Mouse (Mus musculus) ES-Bruce4 (cell line): Measurements from ENCODE around the gene Morn1.

Source experiments
- CTCF ChIP-seq: IDR thresholded peaks from one replicate; pipeline ENCODE4 v1.8.1; 2011; ENCODE audit warnings: low read depth, low read length
- EP300 ChIP-seq: IDR thresholded peaks from 2 replicates; pipeline ENCODE4 v1.6.1; 2011; ENCODE audit warnings: low read depth, low read length; ENCODE audit not compliant: insufficient read depth
- POLR2A ChIP-seq: IDR thresholded peaks from one replicate; pipeline ENCODE4 v1.8.1; 2011; ENCODE audit warnings: low read length; ENCODE audit not compliant: insufficient read depth

GRCm38 (mm10) chr4:155170614-155171212 lies 84.3 kb downstream of the Morn1 start:
- TF ChIP-seq EP300 (no peak), POLR2A (no peak), CTCF (no peak)
